Mouse (Mus musculus) thymus, postnatal 10 days (tissue): Measurements from ENCODE around the gene Tenm4.

Experiments used
- DNase-seq, 2 experiments: peaks; one replicate each; pipeline ENCODE4 v3.0.0; 2021; ENCODE audit warnings: low spot score in 2 of 2

Tenm4 gene

GRCm38 (mm10) chr7:96806561-96806960, 635.5 kb downstream of the Tenm4 start:
- DNase-seq: no peak

DNA sequence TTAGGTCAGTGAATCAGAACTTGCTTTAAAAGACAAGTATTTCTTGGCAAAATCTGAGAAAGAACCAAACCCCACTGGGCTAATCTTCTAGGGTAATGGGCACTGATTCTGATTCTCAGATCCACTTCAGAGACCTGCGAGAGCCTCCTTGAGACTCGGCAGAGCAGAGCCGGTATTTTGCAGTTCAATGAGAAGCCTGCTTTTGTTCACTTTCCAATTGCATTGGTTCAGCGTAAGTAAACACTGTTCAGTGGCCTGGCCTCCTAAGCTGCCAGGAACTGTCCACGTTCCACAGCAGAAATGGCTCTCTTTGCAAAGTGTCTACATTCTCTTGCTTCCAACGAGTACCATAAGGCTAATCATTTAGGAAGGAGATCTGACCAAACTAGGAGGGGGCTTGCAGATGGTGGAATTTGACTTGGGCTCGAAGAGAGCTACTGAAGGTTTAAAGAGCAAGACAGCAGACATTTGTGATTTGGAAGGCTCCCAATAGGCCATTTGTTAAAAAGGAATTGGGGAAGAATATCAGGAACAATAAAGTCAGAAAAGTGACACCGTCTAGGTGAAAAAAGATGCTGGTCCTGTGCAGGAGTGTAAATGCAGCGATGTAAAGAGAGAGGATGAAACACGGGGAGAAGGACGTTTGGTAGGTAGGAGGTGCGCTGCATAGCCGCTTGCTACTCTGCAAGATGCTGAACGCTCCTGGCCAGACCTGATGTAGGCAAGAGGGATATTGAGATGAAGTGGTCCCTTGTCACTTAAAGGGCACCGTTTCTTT, 636.4 kb downstream of the Tenm4 start:
- DNase-seq: no peak

- DNase-seq: no peak
Observed at GRCm38 (mm10) chr7:96808059-96808646, 637.1 kb downstream of the Tenm4 start.

DNA sequence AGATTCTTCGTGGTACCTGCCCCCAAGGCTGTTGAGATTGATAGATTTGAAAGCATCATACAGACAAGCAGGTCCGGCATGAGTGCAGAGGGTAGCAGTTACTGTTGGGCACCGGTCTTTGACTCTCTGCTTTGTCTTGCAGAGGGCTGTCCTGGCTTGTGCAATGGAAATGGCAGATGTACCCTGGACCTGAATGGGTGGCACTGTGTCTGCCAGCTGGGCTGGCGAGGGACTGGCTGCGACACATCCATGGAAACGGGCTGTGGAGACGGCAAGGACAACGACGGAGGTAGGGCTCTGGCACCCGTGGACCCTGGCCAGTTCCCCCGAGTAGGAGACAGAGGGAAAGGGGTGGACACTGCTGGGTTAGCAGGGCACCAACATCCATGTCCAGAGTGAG, 640.6 kb downstream of the Tenm4 start:
- no peak for DNase-seq

- no peak for DNase-seq
Observed at GRCm38 (mm10) chr7:96813036-96813435, 642.0 kb downstream of the Tenm4 start.

DNA sequence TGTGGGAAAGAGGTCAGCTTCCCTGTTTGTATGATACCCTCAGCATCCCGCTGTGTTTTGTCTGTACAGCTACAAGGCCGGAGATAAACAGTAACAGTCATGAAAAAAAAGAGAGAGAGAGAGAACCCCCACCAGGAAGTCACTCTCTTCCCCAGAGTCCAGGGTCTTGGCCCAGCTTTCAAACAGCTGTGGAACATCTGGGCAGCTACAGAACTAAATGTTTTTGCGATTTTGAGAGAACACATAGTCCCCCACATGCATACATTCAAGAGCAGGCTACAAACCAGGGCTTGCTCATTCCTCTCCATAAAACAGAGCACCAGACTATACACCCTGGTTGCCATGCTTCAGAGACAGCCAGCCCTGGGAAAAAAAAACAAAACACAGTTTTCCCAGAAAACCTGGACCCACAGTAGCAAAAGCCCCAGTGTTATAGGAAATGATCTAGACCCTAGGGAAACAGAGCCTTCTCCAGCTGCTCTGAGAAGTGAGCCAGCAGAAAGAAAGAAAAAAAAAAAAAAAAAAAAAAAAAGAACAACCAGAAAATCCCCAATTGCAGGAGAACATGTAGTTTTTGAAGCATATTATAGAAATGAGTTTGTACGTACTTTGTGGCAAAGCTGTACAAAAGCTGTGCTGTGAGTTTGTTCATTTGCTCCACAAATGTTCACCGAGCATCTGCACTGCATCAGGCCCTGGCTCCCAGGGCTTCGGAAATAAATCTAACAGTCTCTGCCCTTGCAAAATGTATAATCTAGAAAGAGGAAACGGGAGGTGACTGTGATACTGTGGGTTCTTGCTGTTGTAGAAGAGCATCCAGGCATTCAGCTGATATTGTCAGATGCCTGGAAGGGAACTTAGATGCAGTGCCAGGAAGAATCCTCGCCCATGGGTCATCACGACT, 642.7 kb downstream of the Tenm4 start:
- DNase-seq: no peak

- DNase-seq: no peak
Observed at GRCm38 (mm10) chr7:96814581-96814980, 643.5 kb downstream of the Tenm4 start.

DNA sequence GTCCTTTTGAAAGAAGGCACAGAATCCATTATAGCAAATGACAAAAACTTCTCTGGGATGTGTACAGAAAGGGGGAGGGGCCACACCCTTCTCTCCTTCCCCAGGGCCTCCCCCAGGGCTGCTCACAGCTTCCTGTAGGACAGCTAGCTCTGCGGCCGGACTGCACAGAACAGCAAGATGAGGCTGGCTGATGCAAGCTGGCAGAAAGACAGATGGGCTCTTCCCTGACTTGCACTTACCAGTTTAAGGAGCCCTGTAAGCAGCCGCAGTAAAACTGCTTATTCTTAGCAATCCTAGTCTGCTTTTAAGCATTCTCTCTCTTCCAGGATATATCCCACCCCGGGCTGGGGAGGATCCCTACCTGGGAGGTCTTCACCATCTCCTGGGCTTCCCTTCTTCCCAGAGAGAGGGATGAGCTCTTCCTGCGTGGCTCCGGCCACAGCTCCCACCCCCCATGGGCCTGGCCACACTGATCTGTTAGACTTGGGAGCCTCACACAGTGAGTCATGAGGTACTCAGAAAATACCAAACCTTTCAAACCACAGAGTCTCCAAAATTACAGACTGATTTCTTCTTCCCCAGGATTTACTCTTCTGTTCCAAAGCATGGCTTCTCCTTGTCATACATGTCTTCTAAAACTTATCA, 646.1 kb downstream of the Tenm4 start:
- DNase-seq: no peak

DNA sequence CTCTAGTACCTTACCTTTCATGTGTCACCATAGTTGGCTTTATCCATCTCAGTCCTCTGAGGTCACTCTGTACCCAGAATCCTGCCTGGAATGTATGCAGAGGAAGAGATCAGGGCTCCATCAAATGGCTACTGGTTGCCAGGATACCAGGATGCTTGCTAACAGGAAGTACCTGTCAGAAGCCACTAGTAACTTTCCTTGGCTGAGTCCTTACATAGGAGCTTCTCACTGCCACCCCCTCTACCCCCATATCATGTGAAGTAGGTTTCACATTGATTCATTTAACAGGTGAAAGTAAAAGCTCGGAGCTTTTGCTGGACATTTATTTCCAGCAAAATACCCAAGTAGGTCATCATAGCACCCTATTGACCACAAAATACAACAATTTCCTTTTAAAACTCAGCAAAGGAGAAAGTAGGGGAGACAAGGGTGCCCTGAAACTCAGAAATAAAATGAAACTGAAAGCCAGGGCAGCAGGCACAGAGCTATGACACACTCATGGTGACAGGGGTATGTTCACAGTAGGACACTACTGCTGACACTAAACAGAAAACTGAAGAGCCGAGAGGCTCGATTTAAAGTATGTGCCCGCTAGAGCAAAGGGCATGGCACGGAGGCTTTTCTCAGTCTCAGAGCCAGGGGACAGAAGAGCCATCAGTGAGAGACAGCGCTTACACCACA, 647.3 kb downstream of the Tenm4 start:
- DNase-seq: no peak

DNA sequence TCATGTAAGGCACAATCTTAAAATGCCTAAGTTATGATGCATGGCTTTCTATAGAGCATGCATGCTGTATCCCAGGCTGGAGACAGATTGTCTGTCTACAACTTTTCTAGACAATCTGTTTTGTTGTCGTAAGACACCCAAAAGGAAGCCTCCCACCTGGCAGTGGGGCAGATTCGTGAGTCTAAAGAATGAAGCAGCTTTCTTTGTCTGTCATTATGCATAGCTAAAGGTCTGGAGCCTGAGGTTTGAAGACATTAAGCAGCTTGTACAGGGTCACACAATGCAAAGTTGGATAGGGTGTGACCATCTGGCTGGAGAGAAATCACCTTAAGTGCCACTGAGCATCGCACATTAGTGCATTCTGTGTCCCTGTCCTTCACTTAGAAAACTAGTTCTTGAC, 648.5 kb downstream of the Tenm4 start:
- no peak for DNase-seq

- DNase-seq: no peak
Observed at GRCm38 (mm10) chr7:96820343-96820742, 649.3 kb downstream of the Tenm4 start.

DNA sequence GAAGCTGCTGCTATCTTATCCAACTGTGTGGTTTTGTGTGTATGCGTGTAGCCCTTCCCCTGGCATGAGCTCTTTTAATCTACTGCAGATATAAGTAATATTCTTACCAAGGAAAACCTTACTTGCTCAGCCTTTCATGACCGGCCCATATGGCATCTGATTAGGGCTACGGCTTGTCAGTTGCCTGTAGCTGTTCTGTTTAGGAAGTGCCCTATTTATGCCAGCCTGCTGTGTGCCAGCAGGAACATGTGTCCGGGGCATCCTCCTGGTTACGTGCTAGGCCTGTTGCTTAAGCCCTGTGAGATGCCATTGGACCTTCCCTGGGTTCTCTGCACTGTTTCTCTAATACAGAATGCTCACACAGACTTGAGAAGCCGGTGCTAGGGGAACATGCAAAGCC, 655.1 kb downstream of the Tenm4 start:
- no peak for DNase-seq

GRCm38 (mm10) chr7:96826672-96827071, 655.6 kb downstream of the Tenm4 start:
- no peak for DNase-seq

- no peak for DNase-seq
Observed at GRCm38 (mm10) chr7:96832551-96832950, 661.5 kb downstream of the Tenm4 start.

DNA sequence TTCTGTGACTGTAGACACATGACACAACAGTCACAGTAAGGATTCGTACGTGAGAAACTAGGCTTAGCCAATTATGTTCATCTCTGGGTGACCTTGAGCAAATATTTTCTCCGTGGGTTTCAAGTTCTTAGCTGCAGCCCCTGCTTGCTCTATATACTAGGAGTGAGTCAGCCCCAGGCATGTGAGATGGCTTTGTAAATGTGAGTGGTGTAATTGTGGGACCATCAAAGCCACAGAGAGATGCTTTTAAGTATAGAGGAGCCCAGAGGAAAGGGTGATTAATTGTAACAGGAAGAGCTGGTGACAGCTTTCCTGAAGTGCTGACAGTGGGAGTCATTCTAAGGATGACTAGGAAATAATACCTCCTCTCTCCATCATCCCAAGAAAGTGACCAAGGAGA, 662.0 kb downstream of the Tenm4 start:
- no peak for DNase-seq

GRCm38 (mm10) chr7:96834681-96835289, 663.7 kb downstream of the Tenm4 start:
- DNase-seq: no peak

DNA sequence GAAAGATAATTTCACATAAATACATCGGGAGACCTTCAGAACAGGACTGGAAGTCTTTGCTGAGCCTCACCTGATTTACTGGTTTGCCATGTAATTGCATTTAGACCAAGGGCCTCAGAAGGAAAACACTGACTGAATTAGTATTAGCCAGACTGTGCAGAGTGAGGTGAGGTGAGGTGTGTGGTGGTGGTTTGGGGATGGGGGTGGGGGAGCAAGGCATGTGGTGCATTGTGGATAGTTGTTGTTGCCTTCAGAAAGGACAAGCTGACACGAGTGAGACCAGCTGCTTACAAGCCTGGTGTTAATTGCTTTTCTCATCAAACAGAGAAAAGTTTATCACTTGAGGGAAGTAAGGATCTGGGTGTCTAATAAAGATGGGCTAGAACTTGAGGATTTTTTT, 664.3 kb downstream of the Tenm4 start:
- no peak for DNase-seq

GRCm38 (mm10) chr7:96838271-96838841, 667.3 kb downstream of the Tenm4 start:
- DNase-seq: no peak

- DNase-seq: no peak
Observed at GRCm38 (mm10) chr7:96838926-96839325, 667.9 kb downstream of the Tenm4 start.

DNA sequence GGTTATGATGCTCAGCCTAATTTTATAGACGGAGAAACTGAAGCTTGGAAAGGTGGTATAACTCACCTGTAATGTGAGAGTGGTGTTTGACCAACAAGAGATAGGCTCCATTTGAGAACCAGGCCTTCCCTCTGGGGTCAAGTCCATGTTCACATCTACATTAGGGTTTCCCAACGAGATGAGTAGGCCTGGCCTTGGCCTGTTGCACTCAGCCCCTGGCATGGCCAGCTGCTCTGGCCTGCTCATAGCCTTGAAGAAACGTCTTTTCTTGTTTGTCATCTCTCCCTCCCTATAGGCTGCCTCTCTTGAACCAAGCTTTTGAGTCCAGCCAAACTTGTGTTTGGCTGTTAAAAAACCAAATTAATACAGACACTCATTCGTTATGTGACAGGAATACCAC, 668.5 kb downstream of the Tenm4 start:
- DNase-seq: no peak
